In the genomic region with DNA sequence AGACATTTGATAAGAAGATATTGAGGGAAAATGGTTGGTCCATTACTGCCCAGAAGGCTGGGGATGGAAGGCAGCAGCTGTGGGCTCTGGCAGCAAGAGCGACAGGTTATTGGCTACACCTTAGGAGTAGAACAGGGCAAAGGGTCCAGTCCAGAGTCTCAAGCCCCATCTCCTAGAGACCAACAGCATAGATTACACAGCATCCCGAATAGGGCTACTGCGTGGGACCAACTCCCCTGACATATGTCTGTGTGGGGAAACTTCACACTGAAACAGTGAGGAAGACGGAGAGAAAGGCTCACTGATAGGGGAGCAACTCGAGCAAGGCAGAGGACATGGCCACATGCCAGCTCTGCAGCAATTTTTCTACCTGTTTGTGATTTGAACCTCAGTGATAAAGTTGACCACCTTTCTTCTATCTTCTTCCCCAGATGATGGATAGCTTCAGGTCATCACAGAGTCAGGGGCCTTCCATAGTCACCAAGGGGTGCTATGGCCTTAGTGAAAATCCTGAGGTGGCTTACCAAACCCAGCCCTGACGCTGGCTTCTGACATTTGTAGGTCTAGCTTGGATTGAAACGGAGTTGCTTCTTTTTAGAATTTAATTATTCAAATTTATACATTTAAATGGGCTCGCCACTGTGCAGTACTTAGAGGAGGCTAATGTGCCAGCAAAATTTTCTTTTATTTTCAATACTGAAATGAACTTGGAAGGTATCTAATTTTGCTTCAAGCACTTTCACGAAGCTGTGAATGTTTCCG, we compare ENCODE assay signal across 11 mouse cellular contexts.
DNase-seq lines count a peak whose midpoint lies in the region; ATAC-seq lines count a peak whose summit lies in the region.
"Had no signal": no experiment of that assay in that cellular context is flagged by ENCODE, and none has a peak within 500 bp of the region (broad histone marks: within the 10 kb centered on the region; RNA-seq: fewer than 3 reads in every experiment).

No protein-coding gene starts in this region.

- peaks cover 11% of the 10 kb centered on the region in 2 experiments for H3K4me1 ChIP-seq in heart, embryonic 14.5 days (ENCODE audit: control insufficient read depth in 2 of 2, insufficient read depth in 2 of 2, low read length in 2 of 2)
- no peaks in the 10 kb centered on the region for H3K4me1 ChIP-seq in heart, embryonic 11.5 days (ENCODE audit: control insufficient read depth, insufficient read depth, low read length)

- H3K4me3 ChIP-seq in heart, embryonic 14.5 days (ENCODE audit: control insufficient read depth in 1 of 2, insufficient read depth in 1 of 2, low read depth in 1 of 2, low read length in 2 of 2), result no peak overlapping the region
- no peak overlapping the region for H3K4me3 ChIP-seq in heart, embryonic 11.5 days (ENCODE audit: low read depth, low read length)

- no peaks in the 10 kb centered on the region for H3K27me3 ChIP-seq in heart, embryonic 14.5 days (ENCODE audit: control insufficient read depth, insufficient read depth, low read length)
- H3K27me3 ChIP-seq in heart, embryonic 11.5 days (ENCODE audit: control insufficient read depth, insufficient read depth, low read length), result no peaks in the 10 kb centered on the region

- H3K4me2 ChIP-seq in heart, embryonic 14.5 days (ENCODE audit: low read length), result no peak overlapping the region
- H3K4me2 ChIP-seq in heart, embryonic 11.5 days, result no peak overlapping the region

- 70% methylated on average over 10 of the region's 10 CpGs for WGBS in heart, embryonic 14.5 days
- 79% methylated on average over 10 of the region's 10 CpGs for WGBS in heart, embryonic 11.5 days (ENCODE audit: insufficient replicate concordance)

- no peaks in the 10 kb centered on the region for H3K36me3 ChIP-seq in heart, embryonic 14.5 days (ENCODE audit: control insufficient read depth, insufficient read depth, low read length)
- H3K36me3 ChIP-seq in heart, embryonic 11.5 days (ENCODE audit: control insufficient read depth, insufficient read depth, low read length), result no peaks in the 10 kb centered on the region

- no peak overlapping the region for H3K9ac ChIP-seq in heart, embryonic 14.5 days (ENCODE audit: low read length)
- no peak overlapping the region for H3K9ac ChIP-seq in heart, embryonic 11.5 days (ENCODE audit: low read depth, low read length)
- H3K9ac ChIP-seq: liver, embryonic 14.5 days had no signal

- H3K27ac ChIP-seq in heart, embryonic 14.5 days (replicated peaks in 1 of 2; ENCODE audit: control insufficient read depth in 1 of 2, insufficient read depth in 1 of 2, low read depth in 2 of 2, low read length in 2 of 2), result peak overlapping the region; percentile 5 to 33; a peak in 2 of 4 replicates
- H3K27ac ChIP-seq in heart, embryonic 11.5 days (ENCODE audit: low read depth, low read length), result no peak overlapping the region
- H3K27ac ChIP-seq: liver, embryonic 14.5 days had no signal

- DNase-seq in brain, adult 2 months (ENCODE audit: low read depth, low spot score), result peak; percentile 36
- DNase-seq in cerebellum, postnatal 10 days, result peak; percentile 42 to 47
- DNase-seq in left cerebral cortex, adult 11 months (ENCODE audit: low spot score), result peak; percentile 11
- no peak for DNase-seq in kidney, postnatal 36 days
- DNase-seq in urinary bladder, postnatal 36 days (ENCODE audit: low spot score in 2 of 2), result no peak
- DNase-seq in adrenal gland, adult 2 months, result no peak
- DNase-seq: kidney, adult 11 months; thymus, postnatal 36 days had no signal

- ATAC-seq in heart, embryonic 14.5 days (ENCODE audit: insufficient number of reproducible peaks, insufficient read depth, low FRiP score, low read depth), result no peak
- ATAC-seq in heart, embryonic 11.5 days (replicated peaks; ENCODE audit: insufficient number of reproducible peaks, low FRiP score, low TSS enrichment), result no peak

- H3K9me3 ChIP-seq in heart, embryonic 14.5 days (ENCODE audit: control insufficient read depth, low read length), result no peaks in the 10 kb centered on the region
- H3K9me3 ChIP-seq in heart, embryonic 11.5 days (replicated peaks; ENCODE audit: control insufficient read depth, low read length), result no peaks in the 10 kb centered on the region

Comparison
In these comparisons a context has a peak if more than half of its experiments do, and no peak if none do; other contexts are left out.
1. DNase-seq: peak in brain, adult 2 months (single experiment), cerebellum, postnatal 10 days (2 of 2) and left cerebral cortex, adult 11 months (single experiment); none in kidney, postnatal 36 days (0 of 2), urinary bladder, postnatal 36 days (0 of 2) and adrenal gland, adult 2 months (single experiment).